ENCODE assay signal across 11 mouse cellular contexts in genomic region chr16:23239583-23239982, GRCm38 (mm10). TPM values are rescaled to one million over a fixed set of nuclear protein-coding genes. Genes with fewer than 3 reads are reported as not detected.
A peak's percentile ranks its signal among the peaks of the same experiment; 100 is the strongest.
DNase-seq lines count a peak whose midpoint lies in the region; ATAC-seq and TF ChIP-seq lines count a peak whose summit lies in the region.
"Had no signal": no experiment of that assay in that cellular context is flagged by ENCODE, and none has a peak within 500 bp of the region (broad histone marks: within the 10 kb centered on the region; RNA-seq: fewer than 3 reads in every experiment).

No protein-coding gene starts in this region.

- TF ChIP-seq CTCF in embryonic fibroblast, embryonic 13.5 days (IDR thresholded peaks at IDR 0.05; ENCODE audit: borderline replicate concordance, insufficient read depth, low read length), result no peak
- TF ChIP-seq CTCF in lung, adult 2 months (IDR thresholded peaks at IDR 0.05; ENCODE audit: insufficient read depth, low read length), result no peak

- peaks cover 18% of the 10 kb centered on the region for H3K4me1 ChIP-seq in embryonic fibroblast, embryonic 13.5 days (ENCODE audit: control insufficient read depth, insufficient read depth, low read length)
- peaks cover 16% of the 10 kb centered on the region for H3K4me1 ChIP-seq in lung, adult 2 months (ENCODE audit: control insufficient read depth, insufficient read depth, low read length)
- peaks cover 32% of the 10 kb centered on the region for H3K4me1 ChIP-seq in forebrain, embryonic 12.5 days

- H3K36me3 ChIP-seq in forebrain, embryonic 12.5 days (replicated peaks), result 0 out of 2 replicates have a peak, but pooled peaks cover 7% of the 10 kb centered on the region
- H3K36me3 ChIP-seq: embryonic facial prominence, embryonic 15.5 days had no signal

- TF ChIP-seq POLR2A in embryonic fibroblast, embryonic 13.5 days (IDR thresholded peaks at IDR 0.05; ENCODE audit: low read depth, low read length), result no peak
- no peak for TF ChIP-seq POLR2A in lung, adult 2 months (IDR thresholded peaks at IDR 0.05; ENCODE audit: borderline replicate concordance, extremely low read depth, low read depth, low read length)

- H3K27me3 ChIP-seq in forebrain, embryonic 12.5 days, result no peaks in the 10 kb centered on the region
- H3K27me3 ChIP-seq: embryonic facial prominence, embryonic 15.5 days had no signal

- WGBS in lung, adult 2 months, result 45% methylated on average over 6 of the region's 6 CpGs
- 82% methylated on average over 6 of the region's 6 CpGs for WGBS in forebrain, embryonic 12.5 days

- no peak for ATAC-seq in forebrain, embryonic 12.5 days (ENCODE audit: low FRiP score)

- peak; percentile 33 for DNase-seq in gastrocnemius, postnatal 25 days
- no peak for DNase-seq in gastrocnemius, adult 8-10 months (ENCODE audit: low spot score in 2 of 2)
- peak; percentile 62 for DNase-seq in 3134 (ENCODE audit: extremely low read depth, insufficient read length, low spot score)
- peak; percentile 40 for DNase-seq in lung, adult 2 months
- no peak for DNase-seq in T-cell, adult 2 months (ENCODE audit: low spot score)
- DNase-seq in layer of hippocampus, adult 8-10 months (ENCODE audit: low spot score in 2 of 2), result no peak
- DNase-seq: adrenal gland, postnatal 36 days; right cerebral cortex, adult 18-20 months had no signal

- H3K9me3 ChIP-seq in forebrain, embryonic 12.5 days, result no peaks in the 10 kb centered on the region
- H3K9me3 ChIP-seq: embryonic facial prominence, embryonic 15.5 days had no signal

- no peak overlapping the region for H3K9ac ChIP-seq in forebrain, embryonic 12.5 days
- H3K9ac ChIP-seq: embryonic facial prominence, embryonic 15.5 days had no signal

- no peak overlapping the region for H3K4me2 ChIP-seq in forebrain, embryonic 12.5 days
- H3K4me2 ChIP-seq: embryonic facial prominence, embryonic 15.5 days had no signal

- H3K27ac ChIP-seq in embryonic fibroblast, embryonic 13.5 days (ENCODE audit: insufficient read depth, low read length), result 0 out of 2 replicates have a peak overlapping the region, but pooled peaks have one; percentile 36
- H3K27ac ChIP-seq in forebrain, embryonic 12.5 days, result no peak overlapping the region

- no peak overlapping the region for H3K4me3 ChIP-seq in embryonic fibroblast, embryonic 13.5 days (ENCODE audit: insufficient read depth, low read length)
- no peak overlapping the region for H3K4me3 ChIP-seq in lung, adult 2 months (replicated peaks; ENCODE audit: extremely low read depth, low read depth, low read length)
- no peak overlapping the region for H3K4me3 ChIP-seq in forebrain, embryonic 12.5 days (replicated peaks)
- H3K4me3 ChIP-seq: embryonic facial prominence, embryonic 15.5 days had no signal

RNA-seq across cellular contexts. Expression of gene St6gal1, which starts 15.0 kb away (rescaled TPM):
- total RNA-seq in gastrocnemius, postnatal 25 days (2021), result 1 to 10 TPM; 3.4 to 3.5 TPM
- total RNA-seq in gastrocnemius, adult 8-10 months (2022), result 1 to 10 TPM; 1.6 to 4.1 (median 3.4) TPM
- 7.4 and 10.3 TPM in 2 replicates for polyA plus RNA-seq in embryonic fibroblast, embryonic 13.5 days (2011; ENCODE audit: insufficient read length, low read depth, missing spikeins)
- polyA plus RNA-seq in lung, adult 2 months (2012; rRNA removed), result 22.1 and 28.0 TPM in 2 replicates
- 10 to 100 TPM; 14.0 to 22.7 (median 17.8) TPM for total RNA-seq in layer of hippocampus, adult 8-10 months (2022)
- 34.6 and 36.2 TPM in 2 replicates for polyA plus RNA-seq in forebrain, embryonic 12.5 days (2016; fragmentation: Nextera tagmentation; extraction: Ambion mirVana)

Comparison
In these comparisons a context has a peak if more than half of its experiments do, and no peak if none do; other contexts are left out.
1. DNase-seq: peak in gastrocnemius, postnatal 25 days (single experiment), 3134 (single experiment) and lung, adult 2 months (single experiment); none in gastrocnemius, adult 8-10 months (0 of 2), T-cell, adult 2 months (single experiment) and layer of hippocampus, adult 8-10 months (0 of 2).